Mouse (Mus musculus): ENCODE results near the gene Pkig. TPM values are rescaled to one million over a fixed set of nuclear protein-coding genes. Genes with fewer than 3 reads are reported as not detected.

Gene Pkig
- total and polyA plus RNA-seq, 3 experiments = 225 to 364 (median 227) TPM

DNA sequence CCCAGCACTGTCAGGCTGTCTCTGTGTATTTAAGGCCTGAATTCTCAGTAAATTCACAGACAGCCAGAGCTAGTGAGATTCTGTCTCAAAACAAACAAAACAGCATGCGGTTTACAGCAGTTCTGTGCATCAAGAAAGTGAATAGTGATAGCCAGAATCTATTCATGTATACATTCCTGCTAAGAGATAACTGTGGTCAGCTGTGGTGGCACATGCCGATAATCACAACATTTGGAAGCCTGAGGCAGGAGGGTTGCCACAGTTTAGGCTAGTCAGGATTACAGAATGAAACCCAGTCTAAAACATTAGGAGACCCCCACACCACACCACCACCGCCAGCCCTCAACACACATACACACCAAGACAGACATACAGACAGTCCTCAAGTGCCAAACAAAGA lies 31.6 kb downstream of the Pkig start:
- Histone ChIP-seq H3K4me2 (ENCODE audit: insufficient read depth, low read depth, poor library complexity, severe bottlenecking) (no peak overlapping the region), H3K4me3 (replicated peaks in 1 of 3; ENCODE audit: low read depth in 2 of 3, low read length in 2 of 3, poor library complexity in 1 of 3) (no peak overlapping the region), H3K27me3 (replicated peaks) (no peaks in the 10 kb centered on the region), H3K9me3 (replicated peaks; ENCODE audit: low read length) (no peaks in the 10 kb centered on the region), H3K27ac (ENCODE audit: insufficient read depth, low read depth) (no peak overlapping the region), H3K36me3 (replicated peaks in 1 of 2; ENCODE audit: control insufficient read depth in 1 of 2, insufficient read depth in 1 of 2, low read length in 1 of 2) (peaks cover 11 to 75% of the 10 kb centered on the region in 2 experiments), H3K9ac (ENCODE audit: insufficient read depth, low read depth) (no peak overlapping the region), H3K79me2 (replicated peaks; ENCODE audit: control insufficient read depth, extremely low read depth, insufficient read depth, poor library complexity, severe bottlenecking) (peaks cover 96% of the 10 kb centered on the region), H3K4me1 (ENCODE audit: control insufficient read depth in 1 of 2, insufficient read depth in 2 of 2) (peaks cover 26 to 93% of the 10 kb centered on the region in 2 experiments)
- no peak for DNase-seq (ENCODE audit: extremely low read depth)
- TF ChIP-seq ZNF384 (IDR thresholded peaks at IDR 0.05; ENCODE audit: low read depth, low read length) = no peak
- dilution Hi-C loops (cut with MboI; ENCODE audit: extremely low pct_ligation_motif_present, extremely low pct_unique_long_range_greater_than_20kb, low sequenced_read_pairs) (no loop called here), in situ Hi-C loops (cut with MboI; ENCODE audit: low pct_ligation_motif_present, low pct_unique_long_range_greater_than_20kb, low sequenced_read_pairs) (no loop called here)

DNA sequence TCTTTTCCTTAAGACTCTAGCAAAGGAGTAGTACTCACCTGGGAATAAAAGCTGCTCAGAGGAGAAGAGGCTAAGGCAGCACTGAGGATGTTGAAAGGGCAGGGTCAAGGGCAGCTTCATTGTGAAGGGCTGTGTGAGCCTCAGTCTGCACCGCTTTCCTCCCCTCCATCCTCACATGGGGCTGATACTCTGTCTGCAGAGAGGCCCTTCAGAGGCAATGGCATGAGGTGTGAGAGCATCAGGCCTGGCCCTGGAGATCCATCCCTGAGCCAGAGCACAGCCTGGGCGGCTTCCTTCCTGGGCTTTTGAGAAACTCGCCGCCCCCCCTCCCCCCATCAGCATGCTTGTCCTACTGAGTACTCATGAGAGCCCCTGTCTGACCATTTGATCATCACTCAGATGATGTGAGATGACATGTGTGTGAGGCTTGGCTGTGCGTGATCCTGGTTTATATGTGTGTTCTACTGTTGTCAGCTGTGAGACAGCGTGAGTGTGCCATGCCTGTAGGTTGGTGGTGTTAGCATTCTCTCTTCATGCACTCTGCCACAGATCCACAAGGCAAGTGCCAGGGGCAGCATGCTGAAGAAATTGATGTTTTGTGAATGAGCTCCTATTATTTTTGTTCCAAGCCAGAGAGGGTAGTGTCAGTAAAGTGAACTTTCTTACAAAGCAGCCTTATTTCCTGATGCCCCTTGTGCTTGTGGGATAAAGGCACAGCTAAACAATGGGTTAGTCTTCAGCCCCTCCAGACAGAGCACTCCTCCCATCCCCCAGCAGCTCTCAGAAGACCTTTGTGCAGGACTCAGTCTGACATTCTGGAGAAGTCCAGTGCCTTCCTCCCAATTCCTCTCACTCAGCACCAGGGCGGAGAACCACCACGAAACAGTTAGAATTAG lies 32.5 kb downstream of the Pkig start:
- Histone ChIP-seq H3K79me2 (replicated peaks; ENCODE audit: control insufficient read depth, extremely low read depth, insufficient read depth, poor library complexity, severe bottlenecking) (peaks cover 96% of the 10 kb centered on the region), H3K9me3 (replicated peaks; ENCODE audit: low read length) (no peaks in the 10 kb centered on the region), H3K9ac (ENCODE audit: insufficient read depth, low read depth) (no peak overlapping the region), H3K4me3 (replicated peaks in 1 of 3; ENCODE audit: low read depth in 2 of 3, low read length in 2 of 3, poor library complexity in 1 of 3) (no peak overlapping the region), H3K27me3 (replicated peaks) (no peaks in the 10 kb centered on the region), H3K4me2 (ENCODE audit: insufficient read depth, low read depth, poor library complexity, severe bottlenecking) (no peak overlapping the region), H3K4me1 (ENCODE audit: control insufficient read depth in 1 of 2, insufficient read depth in 2 of 2) (peaks cover 20 to 88% of the 10 kb centered on the region in 2 experiments), H3K36me3 (replicated peaks in 1 of 2; ENCODE audit: control insufficient read depth in 1 of 2, insufficient read depth in 1 of 2, low read length in 1 of 2) (peaks cover 11 to 74% of the 10 kb centered on the region in 2 experiments), H3K27ac (ENCODE audit: insufficient read depth, low read depth) (0 out of 2 replicates have a peak overlapping the region, but pooled peaks have one; percentile 6)
- no peak for TF ChIP-seq JUND (conservative IDR thresholded peaks at IDR 0.05; ENCODE audit: low read depth, low read length)
- no peak for TF ChIP-seq HCFC1 (IDR thresholded peaks at IDR 0.05; ENCODE audit: low read depth, low read length)
- no peak for TF ChIP-seq JUN (IDR thresholded peaks at IDR 0.05; ENCODE audit: insufficient read depth, low read depth, low read length)
- no peak for TF ChIP-seq KAT2A (IDR thresholded peaks at IDR 0.05; ENCODE audit: insufficient replicate concordance, low read length)
- TF ChIP-seq BHLHE40 (IDR thresholded peaks at IDR 0.05; ENCODE audit: low read depth, low read length) = no peak
- no peak for TF ChIP-seq ZNF384 (IDR thresholded peaks at IDR 0.05; ENCODE audit: low read depth, low read length)
- no peak for TF ChIP-seq SIN3A (IDR thresholded peaks at IDR 0.05; ENCODE audit: low read length)
- no peak for TF ChIP-seq GABPA (IDR thresholded peaks at IDR 0.05; ENCODE audit: insufficient replicate concordance, low read depth, low read length)
- TF ChIP-seq USF1 (IDR thresholded peaks at IDR 0.05; ENCODE audit: low read depth, low read length) = no peak
- TF ChIP-seq MAX (IDR thresholded peaks at IDR 0.05; ENCODE audit: low read length) = no peak
- no peak for TF ChIP-seq ZC3H11A (IDR thresholded peaks at IDR 0.05; ENCODE audit: low read depth, low read length)
- TF ChIP-seq MAFK (IDR thresholded peaks at IDR 0.05; ENCODE audit: insufficient replicate concordance, low read length) = no peak
- TF ChIP-seq MXI1 (IDR thresholded peaks at IDR 0.05; ENCODE audit: low read depth, low read length) = no peak
- no peak for TF ChIP-seq EP300 (IDR thresholded peaks at IDR 0.05; ENCODE audit: low read length)
- no peak for TF ChIP-seq MAZ (IDR thresholded peaks at IDR 0.05; ENCODE audit: low read depth, low read length)
- no peak for TF ChIP-seq IRF4 (IDR thresholded peaks at IDR 0.05; ENCODE audit: low read depth, low read length)
- no peak for TF ChIP-seq NRF1 (IDR thresholded peaks at IDR 0.05; ENCODE audit: low read depth, low read length)
- TF ChIP-seq TBP (conservative IDR thresholded peaks at IDR 0.05; ENCODE audit: low read depth, low read length) = no peak
- TF ChIP-seq ZMIZ1 (IDR thresholded peaks at IDR 0.05; ENCODE audit: low read depth, low read length) = no peak
- TF ChIP-seq E2F4 (IDR thresholded peaks at IDR 0.05; ENCODE audit: insufficient replicate concordance, low read depth, low read length) = no peak
- no peak for DNase-seq (ENCODE audit: extremely low read depth)
- dilution Hi-C loops (cut with MboI; ENCODE audit: extremely low pct_ligation_motif_present, extremely low pct_unique_long_range_greater_than_20kb, low sequenced_read_pairs) (no loop called here), in situ Hi-C loops (cut with MboI; ENCODE audit: low pct_ligation_motif_present, low pct_unique_long_range_greater_than_20kb, low sequenced_read_pairs) (no loop called here)

Data from CH12.LX (cell line).